Mouse (Mus musculus): ENCODE data around the gene Cep290. TPM values are rescaled to one million over a fixed set of nuclear protein-coding genes. Genes with fewer than 3 reads are reported as not detected.

Gene Cep290
- polyA plus RNA-seq, 1 experiment from 2014 or later = 4.4 TPM

Other genes with a start within 250 kb of the Cep290 start
- gene Gm4301, start 151.9 kb upstream of the Cep290 start, polyA plus RNA-seq (2015; fragmentation: Nextera tagmentation; extraction: Ambion mirVana) = not detected in 2 replicates
- gene Gm4302, start 146.7 kb upstream of the Cep290 start, polyA plus RNA-seq (2015; fragmentation: Nextera tagmentation; extraction: Ambion mirVana) = not detected in 2 replicates
- gene Gm4303, start 141.6 kb upstream of the Cep290 start, polyA plus RNA-seq (2015; fragmentation: Nextera tagmentation; extraction: Ambion mirVana) = not detected in 2 replicates
- gene Gm4305, start 136.5 kb upstream of the Cep290 start, polyA plus RNA-seq (2015; fragmentation: Nextera tagmentation; extraction: Ambion mirVana) = not detected in 2 replicates
- gene Gm4307, start 126.2 kb upstream of the Cep290 start, polyA plus RNA-seq (2015; fragmentation: Nextera tagmentation; extraction: Ambion mirVana) = not detected in 2 replicates
- gene Gm4312, start 105.0 kb upstream of the Cep290 start, polyA plus RNA-seq (2015; fragmentation: Nextera tagmentation; extraction: Ambion mirVana) = not detected in 2 replicates
- 23.8 and 25.8 TPM in 2 replicates for gene Tmtc3, start 208 bp upstream of the Cep290 start, polyA plus RNA-seq (2015; fragmentation: Nextera tagmentation; extraction: Ambion mirVana)
- gene 4930430F08Rik, start 102.9 kb downstream of the Cep290 start, polyA plus RNA-seq (2015; fragmentation: Nextera tagmentation; extraction: Ambion mirVana) = 8.9 and 10.5 TPM in 2 replicates
- gene 1700017N19Rik, start 102.9 kb downstream of the Cep290 start, polyA plus RNA-seq (2015; fragmentation: Nextera tagmentation; extraction: Ambion mirVana) = not detected in 2 replicates

Measured in kidney, embryonic 16.5 days (tissue).